Mouse (Mus musculus) heart, postnatal 0 days (tissue): ENCODE measurements around the gene Rbpjl. TPM values are rescaled to one million over a fixed set of nuclear protein-coding genes. Genes with fewer than 3 reads are reported as not detected.
A peak's percentile ranks its signal among the peaks of the same experiment; 100 is the strongest.

ENCODE experiments used
- ATAC-seq: fragments of 200-750 bp; cut with Nextera tagmentation; 2 replicates; pipeline ENCODE4 v1.8.0; 2017; ENCODE audit warnings: low read depth, moderate number of reproducible peaks, moderate library complexity; ENCODE audit not compliant: insufficient read depth
- DNase-seq: peaks from one replicate; pipeline ENCODE4 v3.0.0-alpha.2; 2016; ENCODE audit warnings: low spot score
- H3K27ac ChIP-seq: fragments of 300-500 bp; sonication (generic); 2 replicates; pipeline ENCODE4 v1.5.1; 2014; ENCODE audit warnings: low read depth, mild to moderate bottlenecking
- H3K27me3 ChIP-seq: fragments of 300-500 bp; sonication (generic); 2 replicates; pipeline ENCODE4 v1.6.1; 2014; ENCODE audit warnings: low read length, mixed read lengths; ENCODE audit not compliant: control insufficient read depth, insufficient read depth
- H3K36me3 ChIP-seq: fragments of 300-500 bp; sonication (generic); replicated peaks from 2 replicates; pipeline ENCODE4 v1.6.1; 2014; ENCODE audit warnings: low read length, mixed read lengths; ENCODE audit not compliant: control insufficient read depth, insufficient read depth
- H3K4me1 ChIP-seq: fragments of 300-500 bp; sonication (generic); 2 replicates; pipeline ENCODE4 v1.6.1; 2014; ENCODE audit warnings: antibody characterized with exemption; ENCODE audit not compliant: control insufficient read depth, insufficient read depth
- H3K4me2 ChIP-seq: fragments of 300-500 bp; sonication (generic); 2 replicates; pipeline ENCODE4 v1.6.1; 2014; ENCODE audit warnings: low read depth, mild to moderate bottlenecking, low read length, moderate library complexity
- H3K4me3 ChIP-seq: fragments of 300-500 bp; sonication (generic); 2 replicates; pipeline ENCODE4 v1.5.1; 2014; ENCODE audit warnings: low read depth, low read length
- H3K9ac ChIP-seq: fragments of 300-500 bp; sonication (generic); replicated peaks from 2 replicates; pipeline ENCODE4 v1.6.1; 2014; ENCODE audit warnings: low read depth, low read length, mixed read lengths
- H3K9me3 ChIP-seq: fragments of 300-500 bp; sonication (generic); replicated peaks from 2 replicates; pipeline ENCODE4 v1.6.1; 2016; ENCODE audit warnings: low read length; ENCODE audit not compliant: control insufficient read depth
- CTCF ChIP-seq: IDR thresholded peaks from 2 replicates; pipeline ENCODE4 v1.5.1; 2016; ENCODE audit warnings: antibody characterized with exemption, control low read depth, low read depth
- EP300 ChIP-seq: IDR thresholded peaks from 2 replicates; pipeline ENCODE4 v1.6.1; 2016; ENCODE audit warnings: antibody characterized with exemption, low read depth
- WGBS: fragments of 180-500 bp; shearing (Covaris S2); extraction: QIAGEN DNeasy Blood & Tissue Kit; methylation state at CpG from one replicate; pipeline ENCODE4 v1.1.7; 2014; 5-methylcytosine and 5-hydroxymethylcytosine counted together
- polyA plus RNA-seq: library from polyadenylated mRNA; unstranded; fragments of >200 nt; fragmentation: Nextera tagmentation; extraction: Ambion mirVana; gene quantifications from 2 replicates; pipeline ENCODE4 v1.2.1, GENCODE M21; 2015
- total RNA-seq: library from RNA; depleted of rRNA; stranded (reverse); fragments of >200 nt; gene quantifications from 2 replicates; pipeline ENCODE4 v1.2.3, GENCODE M21; 2014; ENCODE audit warnings: low replicate concordance

Rbpjl gene
- total and polyA plus RNA-seq, 2 experiments from 2014 or later = 0.05 TPM; not detected in 1

GRCm38 (mm10) chr2:164443051-164443437 lies 40.1 kb downstream of the Rbpjl start:
- ATAC-seq (peak; percentile 90), DNase-seq (peak; percentile 70)
- peaks cover 18% of the 10 kb centered on the region; the same call in 1 of the 2 replicates for H3K4me1 ChIP-seq
- peaks cover 42% of the 10 kb centered on the region for H3K27me3 ChIP-seq
- peak overlapping the region; percentile 68 for H3K4me3 ChIP-seq
- H3K27ac ChIP-seq = peak overlapping the region; percentile 78
- peak overlapping the region; percentile 67 for H3K9ac ChIP-seq
- no peaks in the 10 kb centered on the region for H3K9me3 ChIP-seq
- under 1% methylated on average over 26 of the region's 26 CpGs for WGBS
- TF ChIP-seq CTCF = no peak
- no peak for TF ChIP-seq EP300
- H3K4me2 ChIP-seq = peak overlapping the region; percentile 87
- no peaks in the 10 kb centered on the region for H3K36me3 ChIP-seq

- H3K27me3 ChIP-seq = peaks cover 43% of the 10 kb centered on the region
- DNase-seq (no peak), ATAC-seq (no peak)
- TF ChIP-seq CTCF (no peak), EP300 (no peak)
- peaks cover 15% of the 10 kb centered on the region; the same call in 1 of the 2 replicates for H3K4me1 ChIP-seq
- peak within 1 kb of the TSS; percentile 87 for H3K4me2 ChIP-seq
- no peaks in the 10 kb centered on the region for H3K36me3 ChIP-seq
- peak within 1 kb of the TSS; percentile 68 for H3K4me3 ChIP-seq
- H3K9ac ChIP-seq = peak within 1 kb of the TSS; percentile 67
- 17% methylated on average over 18 of the region's 18 CpGs for WGBS
- H3K9me3 ChIP-seq = no peaks in the 10 kb centered on the region
- peak within 1 kb of the TSS; percentile 78 for H3K27ac ChIP-seq
Measured at GRCm38 (mm10) chr2:164443460-164444000, 40.6 kb downstream of the Rbpjl start, which contains the start of gene Sdc4. Sdc4 (minus strand) TSS chr2:164443887.

- Histone ChIP-seq H3K36me3 (no peaks in the 10 kb centered on the region), H3K4me2 (no peak overlapping the region), H3K27ac (no peak overlapping the region), H3K4me1 (peaks cover 10% of the 10 kb centered on the region; the same call in 1 of the 2 replicates), H3K9ac (no peak overlapping the region), H3K4me3 (no peak overlapping the region), H3K27me3 (peaks cover 49% of the 10 kb centered on the region), H3K9me3 (no peaks in the 10 kb centered on the region)
- WGBS = 82% methylated on average over 2 of the region's 2 CpGs
- TF ChIP-seq EP300 (no peak), CTCF (no peak)
- DNase-seq = no peak
- ATAC-seq = no peak
Measured at GRCm38 (mm10) chr2:164444701-164445100, 41.8 kb downstream of the Rbpjl start.

GRCm38 (mm10) chr2:164445399-164446085 lies 42.6 kb downstream of the Rbpjl start:
- peaks cover 49% of the 10 kb centered on the region for H3K27me3 ChIP-seq
- TF ChIP-seq EP300 (no peak), CTCF (no peak)
- peaks cover 10% of the 10 kb centered on the region; the same call in 1 of the 2 replicates for H3K4me1 ChIP-seq
- DNase-seq (no peak), ATAC-seq (no peak)
- no peak overlapping the region for H3K27ac ChIP-seq
- H3K36me3 ChIP-seq = no peaks in the 10 kb centered on the region
- no peak overlapping the region for H3K4me2 ChIP-seq
- H3K4me3 ChIP-seq = no peak overlapping the region
- WGBS = 72% methylated on average over 3 of the region's 3 CpGs
- H3K9me3 ChIP-seq = no peaks in the 10 kb centered on the region
- H3K9ac ChIP-seq = no peak overlapping the region

- Histone ChIP-seq H3K9ac (no peak overlapping the region), H3K27me3 (peaks cover 46% of the 10 kb centered on the region), H3K4me2 (no peak overlapping the region), H3K4me1 (peaks cover 10% of the 10 kb centered on the region; the same call in 1 of the 2 replicates), H3K27ac (no peak overlapping the region), H3K36me3 (no peaks in the 10 kb centered on the region), H3K4me3 (no peak overlapping the region), H3K9me3 (no peaks in the 10 kb centered on the region)
- ATAC-seq (no peak), DNase-seq (no peak)
- no peak for TF ChIP-seq EP300
- WGBS = 79% methylated on average over 3 of the region's 3 CpGs
Measured at GRCm38 (mm10) chr2:164446086-164446469, 43.1 kb downstream of the Rbpjl start.
